Mouse (Mus musculus): ENCODE data around the gene P2rx3. TPM values are rescaled to one million over a fixed set of nuclear protein-coding genes. Genes with fewer than 3 reads are reported as not detected.

The P2rx3 gene
- polyA plus RNA-seq, 1 experiment from 2014 or later: 6.2 TPM

DNA sequence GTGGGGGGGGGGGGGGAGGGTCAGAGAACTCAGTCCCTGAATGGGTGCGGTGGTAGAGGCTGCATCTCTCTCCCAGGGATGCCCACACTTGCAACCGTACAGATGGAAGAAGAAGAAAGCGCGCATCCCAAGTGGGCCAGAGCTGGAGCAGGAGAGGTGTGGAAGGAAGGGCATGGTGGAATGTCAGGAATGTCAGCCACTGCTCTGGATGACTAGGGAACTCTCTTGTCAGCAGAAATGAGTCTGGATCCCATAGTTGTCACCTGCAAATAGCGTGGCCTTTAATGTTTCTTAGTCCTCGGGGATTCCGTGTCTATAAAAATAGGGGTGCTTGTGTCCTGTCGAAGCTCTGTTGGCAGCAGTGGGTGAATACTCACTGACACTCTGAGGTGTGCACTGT lies 34.7 kb downstream of the P2rx3 start:
- H3K27me3 ChIP-seq (ENCODE audit: control insufficient read depth, insufficient read depth, low read length): no peaks in the 10 kb centered on the region
- ATAC-seq (replicated peaks; ENCODE audit: insufficient number of reproducible peaks, low FRiP score, low TSS enrichment, low read depth): no peak
- 77% methylated on average over 8 of the region's 8 CpGs for WGBS
- no peaks in the 10 kb centered on the region for H3K36me3 ChIP-seq (replicated peaks; ENCODE audit: control insufficient read depth, insufficient read depth, low read depth, low read length)
- no peak overlapping the region for H3K4me3 ChIP-seq (ENCODE audit: low read depth, low read length)
- no peak overlapping the region for H3K9ac ChIP-seq (replicated peaks; ENCODE audit: low read length)
- H3K27ac ChIP-seq (replicated peaks; ENCODE audit: low read depth, low read length): no peak overlapping the region
- H3K4me2 ChIP-seq (ENCODE audit: low read depth, low read length): no peak overlapping the region
- DNase-seq (ENCODE audit: low spot score): no peak
- no peaks in the 10 kb centered on the region for H3K4me1 ChIP-seq (ENCODE audit: control insufficient read depth, insufficient read depth, low read length)
- H3K9me3 ChIP-seq (replicated peaks; ENCODE audit: control insufficient read depth, low read length): no peaks in the 10 kb centered on the region

DNA sequence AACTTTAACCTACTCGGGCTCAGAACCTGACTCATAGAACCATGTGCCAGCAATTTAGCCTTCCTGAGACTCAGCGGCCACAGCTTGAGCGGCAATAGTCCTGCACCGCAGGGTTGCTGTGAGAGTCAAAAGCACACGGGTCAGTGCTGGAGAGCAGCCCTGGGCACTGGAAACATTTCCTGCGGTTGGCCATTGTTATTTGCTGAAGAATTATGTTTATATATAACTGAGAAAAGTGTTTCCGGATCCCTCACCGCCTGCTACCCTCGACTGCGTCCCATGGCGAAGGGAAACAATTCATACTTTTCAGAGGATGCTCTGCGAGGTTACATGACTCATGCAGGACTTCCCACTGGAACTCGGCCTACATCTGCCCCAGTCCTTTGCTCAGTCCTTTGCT lies 35.8 kb downstream of the P2rx3 start:
- no peak overlapping the region for H3K4me2 ChIP-seq (ENCODE audit: low read depth, low read length)
- WGBS: 72% methylated on average over 13 of the region's 13 CpGs
- no peak overlapping the region for H3K9ac ChIP-seq (replicated peaks; ENCODE audit: low read length)
- DNase-seq (ENCODE audit: low spot score) (no peak), ATAC-seq (replicated peaks; ENCODE audit: insufficient number of reproducible peaks, low FRiP score, low TSS enrichment, low read depth) (no peak)
- H3K36me3 ChIP-seq (replicated peaks; ENCODE audit: control insufficient read depth, insufficient read depth, low read depth, low read length): no peaks in the 10 kb centered on the region
- H3K4me1 ChIP-seq (ENCODE audit: control insufficient read depth, insufficient read depth, low read length): no peaks in the 10 kb centered on the region
- no peaks in the 10 kb centered on the region for H3K27me3 ChIP-seq (ENCODE audit: control insufficient read depth, insufficient read depth, low read length)
- H3K4me3 ChIP-seq (ENCODE audit: low read depth, low read length): no peak overlapping the region
- no peaks in the 10 kb centered on the region for H3K9me3 ChIP-seq (replicated peaks; ENCODE audit: control insufficient read depth, low read length)
- H3K27ac ChIP-seq (replicated peaks; ENCODE audit: low read depth, low read length): no peak overlapping the region

DNA sequence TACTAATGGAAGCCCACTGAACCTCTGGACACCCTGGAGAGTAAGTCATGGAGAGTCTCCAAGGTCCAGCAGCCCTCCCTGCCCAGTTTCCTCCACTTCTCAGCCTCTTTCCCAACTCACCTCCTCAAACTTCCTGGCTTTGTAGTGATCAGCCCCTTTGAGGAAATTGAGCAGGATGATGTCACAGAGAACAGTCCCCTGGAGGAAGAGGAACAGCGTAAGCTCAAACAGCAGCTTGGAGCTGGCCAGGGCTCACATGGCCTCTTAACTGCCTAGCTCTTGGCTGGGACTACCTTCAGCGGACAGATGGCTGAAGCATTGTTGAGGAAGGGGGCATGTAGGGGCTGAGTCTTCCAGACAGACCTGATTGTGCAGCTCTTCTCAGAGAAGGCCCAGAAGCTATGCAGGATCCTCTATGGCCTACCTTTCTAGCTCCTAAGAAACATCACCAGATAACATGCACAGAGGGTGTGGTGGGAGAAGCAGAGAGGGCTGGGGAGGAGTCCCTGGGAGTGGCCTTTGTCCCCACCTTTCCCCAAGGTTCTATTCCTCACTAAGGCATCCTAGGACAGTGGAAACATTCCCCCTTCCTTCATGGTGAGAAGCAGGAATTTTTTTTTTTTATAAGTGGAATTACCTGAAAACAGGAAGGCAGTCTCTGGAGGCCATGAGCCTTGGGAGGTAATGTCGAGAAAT lies 37.6 kb downstream of the P2rx3 start:
- Histone ChIP-seq H3K4me2 (ENCODE audit: low read depth, low read length) (no peak overlapping the region), H3K4me3 (ENCODE audit: low read depth, low read length) (no peak overlapping the region), H3K9ac (replicated peaks; ENCODE audit: low read length) (no peak overlapping the region), H3K27me3 (ENCODE audit: control insufficient read depth, insufficient read depth, low read length) (no peaks in the 10 kb centered on the region), H3K27ac (replicated peaks; ENCODE audit: low read depth, low read length) (no peak overlapping the region), H3K36me3 (replicated peaks; ENCODE audit: control insufficient read depth, insufficient read depth, low read depth, low read length) (no peaks in the 10 kb centered on the region), H3K9me3 (replicated peaks; ENCODE audit: control insufficient read depth, low read length) (no peaks in the 10 kb centered on the region), H3K4me1 (ENCODE audit: control insufficient read depth, insufficient read depth, low read length) (no peaks in the 10 kb centered on the region)
- no peak for DNase-seq (ENCODE audit: low spot score)
- no peak for ATAC-seq (replicated peaks; ENCODE audit: insufficient number of reproducible peaks, low FRiP score, low TSS enrichment, low read depth)
- WGBS: 76% methylated on average over 3 of the region's 3 CpGs

DNA sequence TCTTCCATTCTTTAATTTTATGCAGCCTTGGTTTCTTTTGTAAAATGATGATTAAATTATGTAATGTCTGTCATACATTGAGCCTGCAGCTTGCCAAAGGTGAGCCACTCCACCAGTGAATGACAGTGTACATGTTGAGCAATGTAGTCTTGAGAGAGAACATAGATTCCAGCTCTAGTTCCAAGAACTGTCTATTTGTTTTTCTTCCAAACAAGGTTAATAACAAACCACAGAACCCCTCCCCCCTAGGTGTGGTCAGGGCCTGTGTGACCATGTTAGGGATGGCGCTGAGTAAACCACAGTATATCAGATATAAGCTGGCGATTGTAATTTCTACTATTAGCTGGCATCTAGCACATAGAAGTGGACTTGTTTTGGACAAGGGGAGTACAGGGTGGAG lies 40.9 kb downstream of the P2rx3 start:
- no peak overlapping the region for H3K4me2 ChIP-seq (ENCODE audit: low read depth, low read length)
- DNase-seq (ENCODE audit: low spot score): no peak
- no peaks in the 10 kb centered on the region for H3K4me1 ChIP-seq (ENCODE audit: control insufficient read depth, insufficient read depth, low read length)
- H3K9ac ChIP-seq (replicated peaks; ENCODE audit: low read length): no peak overlapping the region
- no peaks in the 10 kb centered on the region for H3K36me3 ChIP-seq (replicated peaks; ENCODE audit: control insufficient read depth, insufficient read depth, low read depth, low read length)
- WGBS: 93% methylated on average over 2 of the region's 2 CpGs
- no peaks in the 10 kb centered on the region for H3K27me3 ChIP-seq (ENCODE audit: control insufficient read depth, insufficient read depth, low read length)
- no peak for ATAC-seq (replicated peaks; ENCODE audit: insufficient number of reproducible peaks, low FRiP score, low TSS enrichment, low read depth)
- H3K9me3 ChIP-seq (replicated peaks; ENCODE audit: control insufficient read depth, low read length): no peaks in the 10 kb centered on the region
- no peak overlapping the region for H3K4me3 ChIP-seq (ENCODE audit: low read depth, low read length)
- no peak overlapping the region for H3K27ac ChIP-seq (replicated peaks; ENCODE audit: low read depth, low read length)

DNA sequence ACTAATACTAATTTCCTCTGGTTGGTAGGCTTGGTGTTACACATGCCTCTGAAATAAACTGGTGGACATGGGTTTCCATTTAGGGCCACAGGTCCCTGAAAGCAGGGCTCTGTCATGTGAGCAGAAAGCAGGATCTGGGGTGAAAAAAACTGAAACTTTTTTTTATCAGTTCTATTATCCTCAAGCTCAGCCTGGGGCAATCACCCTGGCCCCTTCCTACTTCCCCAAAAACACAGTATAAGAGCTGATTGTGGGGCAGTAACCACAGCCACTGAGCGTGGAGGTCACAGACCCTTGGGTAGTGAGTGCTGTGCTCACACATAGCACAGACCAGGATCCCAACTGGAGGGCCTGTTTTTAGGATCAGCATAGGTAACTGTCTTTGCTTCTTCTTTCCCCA lies 49.3 kb downstream of the P2rx3 start, which contains the start of gene Prg3:
Prg3 (plus strand) TSS at position 286 of the 400 bp plus-strand sequence.
- H3K9ac ChIP-seq (replicated peaks; ENCODE audit: low read length): no peak within 1 kb of the TSS
- no peaks in the 10 kb centered on the region for H3K27me3 ChIP-seq (ENCODE audit: control insufficient read depth, insufficient read depth, low read length)
- no peaks in the 10 kb centered on the region for H3K4me1 ChIP-seq (ENCODE audit: control insufficient read depth, insufficient read depth, low read length)
- ATAC-seq (replicated peaks; ENCODE audit: insufficient number of reproducible peaks, low FRiP score, low TSS enrichment, low read depth) (no peak), DNase-seq (ENCODE audit: low spot score) (no peak)
- H3K9me3 ChIP-seq (replicated peaks; ENCODE audit: control insufficient read depth, low read length): no peaks in the 10 kb centered on the region
- no peaks in the 10 kb centered on the region for H3K36me3 ChIP-seq (replicated peaks; ENCODE audit: control insufficient read depth, insufficient read depth, low read depth, low read length)
- 80% methylated on average over 1 of the region's 1 CpGs for WGBS
- no peak within 1 kb of the TSS for H3K27ac ChIP-seq (replicated peaks; ENCODE audit: low read depth, low read length)
- no peak within 1 kb of the TSS for H3K4me2 ChIP-seq (ENCODE audit: low read depth, low read length)
- no peak within 1 kb of the TSS for H3K4me3 ChIP-seq (ENCODE audit: low read depth, low read length)

DNA sequence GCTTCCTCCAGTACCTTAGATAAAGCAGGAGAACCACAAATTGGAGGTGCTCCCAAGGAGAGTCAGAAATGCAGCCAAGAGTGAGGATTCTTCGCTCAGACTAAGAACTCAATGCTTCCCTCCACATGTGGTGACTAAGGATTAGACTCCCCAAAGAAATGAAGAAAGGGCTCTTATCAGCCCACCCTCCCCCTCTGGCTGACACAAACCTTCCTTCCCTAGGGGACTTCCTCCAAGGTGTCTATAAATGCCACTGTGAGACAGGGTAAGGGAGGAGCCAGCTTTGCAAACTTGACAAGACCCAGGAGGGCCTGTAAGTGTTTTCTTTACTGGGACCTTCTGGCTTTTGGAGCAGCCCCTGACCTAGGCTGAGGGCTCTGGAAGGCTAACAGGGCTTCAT lies 57.1 kb downstream of the P2rx3 start, which contains the start of gene Prg2:
Prg2 (plus strand) TSS at position 274 of the 400 bp plus-strand sequence.
- no peaks in the 10 kb centered on the region for H3K36me3 ChIP-seq (replicated peaks; ENCODE audit: control insufficient read depth, insufficient read depth, low read depth, low read length)
- H3K27me3 ChIP-seq (ENCODE audit: control insufficient read depth, insufficient read depth, low read length): no peaks in the 10 kb centered on the region
- H3K27ac ChIP-seq (replicated peaks; ENCODE audit: low read depth, low read length): no peak within 1 kb of the TSS
- DNase-seq (ENCODE audit: low spot score) (no peak), ATAC-seq (replicated peaks; ENCODE audit: insufficient number of reproducible peaks, low FRiP score, low TSS enrichment, low read depth) (no peak)
- H3K9ac ChIP-seq (replicated peaks; ENCODE audit: low read length): no peak within 1 kb of the TSS
- no peaks in the 10 kb centered on the region for H3K9me3 ChIP-seq (replicated peaks; ENCODE audit: control insufficient read depth, low read length)
- H3K4me2 ChIP-seq (ENCODE audit: low read depth, low read length): no peak within 1 kb of the TSS
- no peak within 1 kb of the TSS for H3K4me3 ChIP-seq (ENCODE audit: low read depth, low read length)
- no peaks in the 10 kb centered on the region for H3K4me1 ChIP-seq (ENCODE audit: control insufficient read depth, insufficient read depth, low read length)
- WGBS: 33% methylated on average over 1 of the region's 1 CpGs

DNA sequence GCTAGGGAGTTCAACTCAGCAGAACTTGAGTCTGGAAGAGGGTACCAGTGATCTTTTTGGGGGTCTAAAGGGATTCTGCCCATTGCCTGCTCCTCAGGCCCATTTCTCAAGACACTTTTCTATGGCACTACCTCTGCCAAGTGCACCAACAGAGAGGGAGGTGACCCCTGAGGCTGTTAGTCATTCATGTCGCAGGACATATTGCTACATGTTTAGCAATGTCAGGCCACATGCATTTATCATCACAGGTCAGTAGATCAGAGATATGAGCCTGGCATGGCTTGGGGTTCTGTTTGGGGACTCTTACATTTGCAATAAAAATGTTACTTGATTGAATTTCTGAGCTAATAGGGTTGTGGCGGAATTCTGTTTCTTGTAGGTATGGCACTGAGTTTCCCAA lies 61.7 kb downstream of the P2rx3 start:
- DNase-seq (ENCODE audit: low spot score): no peak
- ATAC-seq (replicated peaks; ENCODE audit: insufficient number of reproducible peaks, low FRiP score, low TSS enrichment, low read depth): no peak
- Histone ChIP-seq H3K4me3 (ENCODE audit: low read depth, low read length) (no peak overlapping the region), H3K4me1 (ENCODE audit: control insufficient read depth, insufficient read depth, low read length) (no peaks in the 10 kb centered on the region), H3K27me3 (ENCODE audit: control insufficient read depth, insufficient read depth, low read length) (no peaks in the 10 kb centered on the region), H3K9me3 (replicated peaks; ENCODE audit: control insufficient read depth, low read length) (no peaks in the 10 kb centered on the region), H3K9ac (replicated peaks; ENCODE audit: low read length) (no peak overlapping the region), H3K4me2 (ENCODE audit: low read depth, low read length) (no peak overlapping the region), H3K27ac (replicated peaks; ENCODE audit: low read depth, low read length) (no peak overlapping the region), H3K36me3 (replicated peaks; ENCODE audit: control insufficient read depth, insufficient read depth, low read depth, low read length) (no peaks in the 10 kb centered on the region)
- 86% methylated on average over 2 of the region's 2 CpGs for WGBS

DNA sequence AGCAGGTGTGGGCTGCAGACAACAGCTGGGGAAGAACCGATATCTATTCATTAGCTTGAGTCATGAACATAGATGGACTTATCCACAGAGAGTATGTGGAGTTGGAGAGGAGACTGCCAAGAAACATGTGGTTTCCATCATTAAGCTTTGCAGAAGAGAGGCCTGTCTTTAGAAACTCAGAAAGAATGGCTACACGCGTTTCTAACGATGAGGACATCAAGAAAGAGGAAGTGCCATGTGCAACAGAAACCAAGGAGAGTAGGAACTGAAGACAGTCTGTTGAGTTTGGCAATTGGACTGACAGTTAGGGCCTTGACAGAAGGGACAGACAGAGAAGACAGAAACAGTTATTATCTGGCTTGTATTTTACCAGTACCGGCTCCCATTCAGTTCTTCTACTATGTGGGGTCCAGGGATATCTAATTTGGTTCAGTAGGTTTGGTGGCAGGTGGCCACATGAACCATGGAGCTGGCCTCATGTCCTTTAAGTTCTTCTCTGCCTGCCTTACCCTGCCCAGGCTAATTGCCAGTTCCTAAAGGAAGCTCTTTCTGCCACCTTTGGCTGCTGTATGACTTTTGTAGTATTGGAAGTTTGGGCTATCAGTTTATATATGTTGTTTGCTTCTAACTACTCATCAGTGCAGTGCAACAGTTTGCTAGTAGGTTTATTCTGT lies 69.8 kb downstream of the P2rx3 start:
- Histone ChIP-seq H3K27ac (replicated peaks; ENCODE audit: low read depth, low read length) (no peak overlapping the region), H3K4me3 (ENCODE audit: low read depth, low read length) (no peak overlapping the region), H3K4me2 (ENCODE audit: low read depth, low read length) (no peak overlapping the region), H3K36me3 (replicated peaks; ENCODE audit: control insufficient read depth, insufficient read depth, low read depth, low read length) (no peaks in the 10 kb centered on the region), H3K27me3 (ENCODE audit: control insufficient read depth, insufficient read depth, low read length) (no peaks in the 10 kb centered on the region), H3K4me1 (ENCODE audit: control insufficient read depth, insufficient read depth, low read length) (no peaks in the 10 kb centered on the region), H3K9me3 (replicated peaks; ENCODE audit: control insufficient read depth, low read length) (no peaks in the 10 kb centered on the region), H3K9ac (replicated peaks; ENCODE audit: low read length) (no peak overlapping the region)
- ATAC-seq (replicated peaks; ENCODE audit: insufficient number of reproducible peaks, low FRiP score, low TSS enrichment, low read depth): no peak
- no peak for DNase-seq (ENCODE audit: low spot score)
- 84% methylated on average over 5 of the region's 5 CpGs for WGBS
